In genomic region chr12:24644125-24644571, GRCm38 (mm10) we compare ENCODE assay signal across 10 mouse cellular contexts. TPM values are rescaled to one million over a fixed set of nuclear protein-coding genes. Genes with fewer than 3 reads are reported as not detected.
DNase-seq lines count a peak whose midpoint lies in the region; ATAC-seq lines count a peak whose summit lies in the region.
"Had no signal": no experiment of that assay in that cellular context is flagged by ENCODE, and none has a peak within 500 bp of the region (broad histone marks: within the 10 kb centered on the region; RNA-seq: fewer than 3 reads in every experiment).

No protein-coding gene starts in this region.

- no peak overlapping the region for H3K9ac ChIP-seq in embryonic facial prominence, embryonic 11.5 days (replicated peaks; ENCODE audit: low read length)
- H3K9ac ChIP-seq in heart, embryonic 16.5 days (ENCODE audit: low read length), result no peak overlapping the region; the same call in 1 of the 2 replicates
- H3K9ac ChIP-seq in forebrain, embryonic 15.5 days (replicated peaks), result no peak overlapping the region
- H3K9ac ChIP-seq in neural tube, embryonic 15.5 days (replicated peaks), result no peak overlapping the region

- H3K4me2 ChIP-seq in embryonic facial prominence, embryonic 11.5 days (ENCODE audit: low read depth, low read length), result no peak overlapping the region
- H3K4me2 ChIP-seq in heart, embryonic 16.5 days (ENCODE audit: low read depth, low read length), result no peak overlapping the region
- no peak overlapping the region for H3K4me2 ChIP-seq in forebrain, embryonic 15.5 days (replicated peaks)
- H3K4me2 ChIP-seq in neural tube, embryonic 15.5 days, result no peak overlapping the region

- H3K4me1 ChIP-seq in embryonic facial prominence, embryonic 11.5 days (ENCODE audit: control insufficient read depth, insufficient read depth, low read length), result no peaks in the 10 kb centered on the region
- H3K4me1 ChIP-seq in embryonic facial prominence, embryonic 10.5 days, result no peaks in the 10 kb centered on the region
- H3K4me1 ChIP-seq in heart, embryonic 16.5 days (ENCODE audit: control insufficient read depth, insufficient read depth, low read length), result peaks cover 14% of the 10 kb centered on the region
- H3K4me1 ChIP-seq in forebrain, embryonic 15.5 days, result peaks cover 13% of the 10 kb centered on the region
- 0 out of 2 replicates have a peak, but pooled peaks cover 3% of the 10 kb centered on the region for H3K4me1 ChIP-seq in neural tube, embryonic 15.5 days

- no peaks in the 10 kb centered on the region for H3K36me3 ChIP-seq in embryonic facial prominence, embryonic 11.5 days (replicated peaks; ENCODE audit: control insufficient read depth, insufficient read depth, low read depth, low read length)
- H3K36me3 ChIP-seq in embryonic facial prominence, embryonic 10.5 days (replicated peaks), result no peaks in the 10 kb centered on the region
- no peaks in the 10 kb centered on the region for H3K36me3 ChIP-seq in heart, embryonic 16.5 days (ENCODE audit: control insufficient read depth, insufficient read depth)
- H3K36me3 ChIP-seq in forebrain, embryonic 15.5 days, result no peaks in the 10 kb centered on the region
- H3K36me3 ChIP-seq in neural tube, embryonic 15.5 days, result no peaks in the 10 kb centered on the region

- no peaks in the 10 kb centered on the region for H3K9me3 ChIP-seq in embryonic facial prominence, embryonic 11.5 days (replicated peaks; ENCODE audit: control insufficient read depth, low read length)
- H3K9me3 ChIP-seq in embryonic facial prominence, embryonic 10.5 days, result no peaks in the 10 kb centered on the region
- H3K9me3 ChIP-seq in heart, embryonic 16.5 days (replicated peaks; ENCODE audit: control insufficient read depth, low read length), result no peaks in the 10 kb centered on the region
- H3K9me3 ChIP-seq in forebrain, embryonic 15.5 days, result no peaks in the 10 kb centered on the region
- no peaks in the 10 kb centered on the region for H3K9me3 ChIP-seq in neural tube, embryonic 15.5 days (replicated peaks)
- H3K9me3 ChIP-seq: megakaryocyte, embryonic 14.5 days had no signal

- no peak for DNase-seq in embryonic facial prominence, embryonic 11.5 days (ENCODE audit: low spot score)
- no peak for DNase-seq in embryonic facial prominence, embryonic 10.5 days (ENCODE audit: low spot score)
- DNase-seq in ZHBTc4 (ENCODE audit: low read depth, low spot score), result peak; percentile 85
- DNase-seq in lung, postnatal 4 days, result peak; percentile 62 to 70
- DNase-seq in cerebellum, postnatal 14 days, result no peak
- DNase-seq: cerebellum, adult 8-10 months had no signal

- H3K27me3 ChIP-seq in embryonic facial prominence, embryonic 11.5 days (ENCODE audit: control insufficient read depth, insufficient read depth, low read length), result no peaks in the 10 kb centered on the region
- H3K27me3 ChIP-seq in embryonic facial prominence, embryonic 10.5 days (replicated peaks; ENCODE audit: low read depth, poor library complexity, severe bottlenecking), result 0 out of 2 replicates have a peak, but pooled peaks cover 5% of the 10 kb centered on the region
- no peaks in the 10 kb centered on the region for H3K27me3 ChIP-seq in heart, embryonic 16.5 days (ENCODE audit: control insufficient read depth, insufficient read depth, low read length)
- no peaks in the 10 kb centered on the region for H3K27me3 ChIP-seq in forebrain, embryonic 15.5 days
- no peaks in the 10 kb centered on the region for H3K27me3 ChIP-seq in neural tube, embryonic 15.5 days (replicated peaks)
- H3K27me3 ChIP-seq: megakaryocyte, embryonic 14.5 days had no signal

- whole genome bisulfite sequencing in embryonic facial prominence, embryonic 11.5 days, result 52% methylated on average over 1 of the region's 1 CpGs
- 52% methylated on average over 1 of the region's 1 CpGs for WGBS in embryonic facial prominence, embryonic 10.5 days
- 8% methylated on average over 1 of the region's 1 CpGs for WGBS in heart, embryonic 16.5 days
- 49% methylated on average over 1 of the region's 1 CpGs for WGBS in forebrain, embryonic 15.5 days
- 43% methylated on average over 1 of the region's 1 CpGs for WGBS in neural tube, embryonic 15.5 days

- no peak overlapping the region for H3K27ac ChIP-seq in embryonic facial prominence, embryonic 11.5 days (replicated peaks; ENCODE audit: low read depth, low read length)
- H3K27ac ChIP-seq in embryonic facial prominence, embryonic 10.5 days (replicated peaks), result no peak overlapping the region
- peak overlapping the region; percentile 46; the same call in 1 of the 2 replicates for H3K27ac ChIP-seq in heart, embryonic 16.5 days (ENCODE audit: low read length)
- no peak overlapping the region for H3K27ac ChIP-seq in forebrain, embryonic 15.5 days (replicated peaks)
- no peak overlapping the region for H3K27ac ChIP-seq in neural tube, embryonic 15.5 days (replicated peaks)

- ATAC-seq in embryonic facial prominence, embryonic 11.5 days (replicated peaks; ENCODE audit: insufficient number of reproducible peaks, low FRiP score, low TSS enrichment, low read depth), result 0 out of 2 replicates have a peak, but pooled peaks have one; percentile 59
- ATAC-seq in heart, embryonic 16.5 days (replicated peaks; ENCODE audit: extremely low read depth, insufficient read depth, low FRiP score), result peak; percentile 50
- ATAC-seq in forebrain, embryonic 15.5 days (replicated peaks), result no peak
- ATAC-seq in neural tube, embryonic 15.5 days (ENCODE audit: low FRiP score), result no peak

- no peak overlapping the region for H3K4me3 ChIP-seq in embryonic facial prominence, embryonic 11.5 days (ENCODE audit: low read depth, low read length)
- no peak overlapping the region for H3K4me3 ChIP-seq in embryonic facial prominence, embryonic 10.5 days
- H3K4me3 ChIP-seq in heart, embryonic 16.5 days (ENCODE audit: low read length), result no peak overlapping the region
- no peak overlapping the region for H3K4me3 ChIP-seq in forebrain, embryonic 15.5 days
- no peak overlapping the region for H3K4me3 ChIP-seq in neural tube, embryonic 15.5 days (replicated peaks)
- H3K4me3 ChIP-seq: megakaryocyte, embryonic 14.5 days had no signal

RNA-seq across cellular contexts. Expression of gene Klf11, which starts 6.9 kb away (rescaled TPM):
- 10.4 and 12.8 TPM in 2 replicates for polyA plus RNA-seq in embryonic facial prominence, embryonic 11.5 days (2014; fragmentation: Nextera tagmentation; extraction: Ambion mirVana)
- 10.3 and 10.5 TPM in 2 replicates for polyA plus RNA-seq in embryonic facial prominence, embryonic 10.5 days (2016; fragmentation: Nextera tagmentation; extraction: Ambion mirVana)
- 20.3 and 21.1 TPM in 2 replicates for polyA plus RNA-seq in heart, embryonic 16.5 days (2015; fragmentation: Nextera tagmentation; extraction: Ambion mirVana)
- 16.6 and 17.7 TPM in 2 replicates for polyA plus RNA-seq in forebrain, embryonic 15.5 days (2015; fragmentation: Nextera tagmentation; extraction: Ambion mirVana)
- 11.3 and 11.4 TPM in 2 replicates for polyA plus RNA-seq in neural tube, embryonic 15.5 days (2015; fragmentation: Nextera tagmentation; extraction: Ambion mirVana)

RNA-seq across cellular contexts. Expression of gene Cys1, which starts 37.5 kb away (rescaled TPM):
- 0.94 and 1.4 TPM in 2 replicates for polyA plus RNA-seq in embryonic facial prominence, embryonic 11.5 days (2014; fragmentation: Nextera tagmentation; extraction: Ambion mirVana)
- polyA plus RNA-seq in embryonic facial prominence, embryonic 10.5 days (2016; fragmentation: Nextera tagmentation; extraction: Ambion mirVana), result 0.16 and 0.53 TPM in 2 replicates
- polyA plus RNA-seq in heart, embryonic 16.5 days (2015; fragmentation: Nextera tagmentation; extraction: Ambion mirVana), result 0.97 and 1.5 TPM in 2 replicates
- 2.1 TPM in 2 replicates for polyA plus RNA-seq in forebrain, embryonic 15.5 days (2015; fragmentation: Nextera tagmentation; extraction: Ambion mirVana)
- polyA plus RNA-seq in neural tube, embryonic 15.5 days (2015; fragmentation: Nextera tagmentation; extraction: Ambion mirVana), result 1.4 and 2.1 TPM in 2 replicates

Comparison
In these comparisons a context has a peak if more than half of its experiments do, and no peak if none do; other contexts are left out.
1. ATAC-seq: peak in embryonic facial prominence, embryonic 11.5 days (single experiment) and heart, embryonic 16.5 days (single experiment); none in forebrain, embryonic 15.5 days (single experiment) and neural tube, embryonic 15.5 days (single experiment).
2. DNase-seq: peak in ZHBTc4 (single experiment) and lung, postnatal 4 days (2 of 2); none in embryonic facial prominence, embryonic 11.5 days (single experiment), embryonic facial prominence, embryonic 10.5 days (single experiment) and cerebellum, postnatal 14 days (0 of 2).